Mouse (Mus musculus): ENCODE measurements around the gene Gm20489. TPM values are rescaled to one million over a fixed set of nuclear protein-coding genes. Genes with fewer than 3 reads are reported as not detected.
A peak's percentile ranks its signal among the peaks of the same experiment; 100 is the strongest.

The Gm20489 gene
- polyA plus RNA-seq, 1 experiment from 2014 or later = not detected

GRCm38 (mm10) chrX:101288432-101288831 is 19.6 kb upstream of the Gm20489 start:
- ATAC-seq (ENCODE audit: insufficient read depth) = peak; percentile 53
- Histone ChIP-seq H3K4me2 (peak overlapping the region; percentile 61), H3K36me3 (replicated peaks) (peaks cover 88% of the 10 kb centered on the region), H3K27me3 (no peaks in the 10 kb centered on the region), H3K9ac (peak overlapping the region; percentile 42; the same call in 1 of the 2 replicates), H3K9me3 (replicated peaks) (no peaks in the 10 kb centered on the region), H3K4me3 (replicated peaks) (no peak overlapping the region), H3K4me1 (replicated peaks) (peaks cover 50% of the 10 kb centered on the region), H3K27ac (replicated peaks) (peak overlapping the region; percentile 95)
- 56% methylated on average over 6 of the region's 6 CpGs for WGBS (ENCODE audit: insufficient replicate concordance)

- H3K9me3 ChIP-seq (replicated peaks) = no peaks in the 10 kb centered on the region
- H3K27me3 ChIP-seq = no peaks in the 10 kb centered on the region
- H3K4me2 ChIP-seq = peak overlapping the region; percentile 61
- peak overlapping the region; percentile 95 for H3K27ac ChIP-seq (replicated peaks)
- 0 out of 2 replicates have a peak overlapping the region, but pooled peaks have one; percentile 6 for H3K4me3 ChIP-seq (replicated peaks)
- peaks cover 48% of the 10 kb centered on the region for H3K4me1 ChIP-seq (replicated peaks)
- peak overlapping the region; percentile 42; the same call in 1 of the 2 replicates for H3K9ac ChIP-seq
- peak; percentile 97 for ATAC-seq (ENCODE audit: insufficient read depth)
- peaks cover 88% of the 10 kb centered on the region for H3K36me3 ChIP-seq (replicated peaks)
- 28% methylated on average over 3 of the region's 3 CpGs for WGBS (ENCODE audit: insufficient replicate concordance)
These were observed 18.7 kb upstream of the Gm20489 start for GRCm38 (mm10) chrX:101287543-101287942.

- no peak overlapping the region for H3K9ac ChIP-seq
- H3K4me2 ChIP-seq = no peak overlapping the region
- 84% methylated on average over 14 of the region's 14 CpGs for WGBS (ENCODE audit: insufficient replicate concordance)
- ATAC-seq (ENCODE audit: insufficient read depth) = no peak
- H3K9me3 ChIP-seq (replicated peaks) = no peaks in the 10 kb centered on the region
- H3K27me3 ChIP-seq = no peaks in the 10 kb centered on the region
- H3K4me1 ChIP-seq (replicated peaks) = peaks cover 48% of the 10 kb centered on the region
- H3K27ac ChIP-seq (replicated peaks) = peak overlapping the region; percentile 95
- H3K4me3 ChIP-seq (replicated peaks) = no peak overlapping the region
- H3K36me3 ChIP-seq (replicated peaks) = peaks cover 88% of the 10 kb centered on the region
These were observed 17.3 kb upstream of the Gm20489 start for GRCm38 (mm10) chrX:101285953-101286670.

- Histone ChIP-seq H3K27me3 (no peaks in the 10 kb centered on the region), H3K9me3 (replicated peaks) (no peaks in the 10 kb centered on the region), H3K36me3 (replicated peaks) (peaks cover 88% of the 10 kb centered on the region), H3K4me1 (replicated peaks) (peaks cover 48% of the 10 kb centered on the region), H3K4me2 (no peak overlapping the region), H3K27ac (replicated peaks) (peak overlapping the region; percentile 95), H3K9ac (no peak overlapping the region), H3K4me3 (replicated peaks) (no peak overlapping the region)
- WGBS (ENCODE audit: insufficient replicate concordance) = 22% methylated on average over 6 of the region's 6 CpGs
- ATAC-seq (ENCODE audit: insufficient read depth) = no peak
These were observed 16.7 kb upstream of the Gm20489 start for GRCm38 (mm10) chrX:101285534-101285933.

- Histone ChIP-seq H3K4me3 (replicated peaks) (no peak overlapping the region), H3K9me3 (replicated peaks) (no peaks in the 10 kb centered on the region), H3K36me3 (replicated peaks) (peaks cover 86% of the 10 kb centered on the region), H3K4me2 (no peak overlapping the region), H3K27ac (replicated peaks) (no peak overlapping the region), H3K27me3 (no peaks in the 10 kb centered on the region), H3K9ac (no peak overlapping the region), H3K4me1 (replicated peaks) (peaks cover 20% of the 10 kb centered on the region)
- 74% methylated on average over 6 of the region's 6 CpGs for WGBS (ENCODE audit: insufficient replicate concordance)
- ATAC-seq (ENCODE audit: insufficient read depth) = no peak
These were observed 14.0 kb upstream of the Gm20489 start for GRCm38 (mm10) chrX:101282813-101283212.

GRCm38 (mm10) chrX:101273875-101274738 is 5.3 kb upstream of the Gm20489 start, which contains the start of gene Med12:
Gene Med12, plus strand, starts transcription at chrX:101274030.
- H3K4me2 ChIP-seq = peak within 1 kb of the TSS; percentile 67
- 13% methylated on average over 53 of the region's 54 CpGs for WGBS (ENCODE audit: insufficient replicate concordance)
- peak; percentile 99 for ATAC-seq (ENCODE audit: insufficient read depth)
- H3K4me1 ChIP-seq (replicated peaks) = peaks cover 16% of the 10 kb centered on the region
- H3K27me3 ChIP-seq = peaks cover 4% of the 10 kb centered on the region; the same call in 1 of the 2 replicates
- H3K4me3 ChIP-seq (replicated peaks) = peak within 1 kb of the TSS; percentile 70
- H3K36me3 ChIP-seq (replicated peaks) = peaks cover 34% of the 10 kb centered on the region
- peak within 1 kb of the TSS; percentile 81 for H3K9ac ChIP-seq
- no peaks in the 10 kb centered on the region for H3K9me3 ChIP-seq (replicated peaks)
- peak within 1 kb of the TSS; percentile 86 for H3K27ac ChIP-seq (replicated peaks)

- Histone ChIP-seq H3K4me2 (peak overlapping the region; percentile 67), H3K4me1 (replicated peaks) (peaks cover 16% of the 10 kb centered on the region), H3K36me3 (replicated peaks) (peaks cover 27% of the 10 kb centered on the region), H3K9me3 (replicated peaks) (no peaks in the 10 kb centered on the region), H3K27me3 (peaks cover 10% of the 10 kb centered on the region; the same call in 1 of the 2 replicates), H3K4me3 (replicated peaks) (peak overlapping the region; percentile 70), H3K9ac (peak overlapping the region; percentile 48), H3K27ac (replicated peaks) (peak overlapping the region; percentile 86)
- WGBS (ENCODE audit: insufficient replicate concordance) = 28% methylated on average over 6 of the region's 6 CpGs
- no peak for ATAC-seq (ENCODE audit: insufficient read depth)
These were observed 4.6 kb upstream of the Gm20489 start for GRCm38 (mm10) chrX:101273410-101273809.

- Histone ChIP-seq H3K4me1 (replicated peaks) (peaks cover 4% of the 10 kb centered on the region), H3K4me2 (peak within 1 kb of the TSS; percentile 30), H3K27ac (replicated peaks) (no peak within 1 kb of the TSS), H3K27me3 (peaks cover 18% of the 10 kb centered on the region; the same call in 1 of the 2 replicates), H3K4me3 (replicated peaks) (no peak within 1 kb of the TSS), H3K9ac (no peak within 1 kb of the TSS), H3K9me3 (replicated peaks) (no peaks in the 10 kb centered on the region), H3K36me3 (replicated peaks) (no peaks in the 10 kb centered on the region)
- WGBS (ENCODE audit: insufficient replicate concordance) = 41% methylated on average over 5 of the region's 5 CpGs
- ATAC-seq (ENCODE audit: insufficient read depth) = no peak
These were observed 633 bp downstream of the Gm20489 start, which contains the start of gene Il2rg for GRCm38 (mm10) chrX:101268025-101268754. Gene Il2rg, minus strand, starts transcription at chrX:101268255.

GRCm38 (mm10) chrX:101266631-101267030 is 2.2 kb downstream of the Gm20489 start:
- WGBS (ENCODE audit: insufficient replicate concordance) = 72% methylated on average over 6 of the region's 6 CpGs
- Histone ChIP-seq H3K4me1 (replicated peaks) (no peaks in the 10 kb centered on the region), H3K9me3 (replicated peaks) (no peaks in the 10 kb centered on the region), H3K4me3 (replicated peaks) (no peak overlapping the region), H3K27me3 (0 out of 2 replicates have a peak, but pooled peaks cover 14% of the 10 kb centered on the region), H3K9ac (no peak overlapping the region), H3K36me3 (replicated peaks) (no peaks in the 10 kb centered on the region), H3K4me2 (no peak overlapping the region), H3K27ac (replicated peaks) (no peak overlapping the region)
- ATAC-seq (ENCODE audit: insufficient read depth) = no peak

GRCm38 (mm10) chrX:101263892-101264291 is 4.9 kb downstream of the Gm20489 start, which contains the start of gene Gm614:
Gene Gm614, minus strand, starts transcription at chrX:101263992.
- no peak within 1 kb of the TSS for H3K9ac ChIP-seq
- no peak for ATAC-seq (ENCODE audit: insufficient read depth)
- no peaks in the 10 kb centered on the region for H3K9me3 ChIP-seq (replicated peaks)
- peaks cover 11% of the 10 kb centered on the region; the same call in 1 of the 2 replicates for H3K4me1 ChIP-seq (replicated peaks)
- 0 out of 2 replicates have a peak, but pooled peaks cover 13% of the 10 kb centered on the region for H3K27me3 ChIP-seq
- no peak within 1 kb of the TSS for H3K27ac ChIP-seq (replicated peaks)
- 47% methylated on average over 1 of the region's 1 CpGs for WGBS (ENCODE audit: insufficient replicate concordance)
- no peak within 1 kb of the TSS for H3K4me3 ChIP-seq (replicated peaks)
- H3K36me3 ChIP-seq (replicated peaks) = peaks cover 7% of the 10 kb centered on the region; the same call in 1 of the 2 replicates
- no peak within 1 kb of the TSS for H3K4me2 ChIP-seq
